Mouse (Mus musculus) G1E (cell line): ENCODE results near the gene Emcn. TPM values are rescaled to one million over a fixed set of nuclear protein-coding genes. Genes with fewer than 3 reads are reported as not detected.

Source experiments
- ATAC-seq: 2 replicates; pipeline ENCODE4 v1.8.0; 2016; ENCODE audit warnings: mild to moderate bottlenecking; ENCODE audit not compliant: insufficient number of reproducible peaks, poor library complexity, low FRiP score, severe bottlenecking; ENCODE audit errors: extremely low read depth
- DNase-seq: peaks from one replicate; pipeline ENCODE4 v3.0.0; 2012; ENCODE audit warnings: low spot score
- H3K27me3 ChIP-seq: 2 replicates; pipeline ENCODE4 v1.6.1; 2012; ENCODE audit warnings: mild to moderate bottlenecking, low read length, inconsistent platforms; ENCODE audit not compliant: insufficient read depth
- H3K36me3 ChIP-seq: replicated peaks from 2 replicates; pipeline ENCODE3; 2012; ENCODE audit warnings: mild to moderate bottlenecking, inconsistent platforms
- H3K4me1 ChIP-seq: 2 replicates; pipeline ENCODE4 v1.6.1; 2012; ENCODE audit warnings: low read depth, low read length, inconsistent platforms, mixed read lengths; ENCODE audit not compliant: insufficient read depth
- H3K4me3 ChIP-seq: 2 replicates; pipeline ENCODE4 v1.5.1; 2012; ENCODE audit warnings: low read depth, mild to moderate bottlenecking, inconsistent platforms, low read length, moderate library complexity, mixed read lengths
- H3K9me3 ChIP-seq: replicated peaks from 2 replicates; pipeline ENCODE4 v1.6.1; 2012; ENCODE audit warnings: inconsistent platforms
- CTCF ChIP-seq: IDR thresholded peaks from 2 replicates; pipeline ENCODE4 v1.5.1; 2012; ENCODE audit warnings: low read depth, low read length, inconsistent platforms, mixed read lengths
- GATA1 ChIP-seq: IDR thresholded peaks from 2 replicates; pipeline ENCODE4 v1.6.1; 2012; ENCODE audit warnings: borderline replicate concordance, low read length, inconsistent platforms, mixed read lengths
- GATA2 ChIP-seq: IDR thresholded peaks from 2 replicates; pipeline ENCODE4 v1.6.1; 2012; ENCODE audit warnings: low read depth, low read length, inconsistent platforms, borderline replicate concordance
- POLR2AphosphoS5 ChIP-seq: IDR thresholded peaks from 2 replicates; pipeline ENCODE4 v1.6.1; 2012; ENCODE audit warnings: low read depth, low read length, inconsistent platforms; ENCODE audit not compliant: insufficient replicate concordance
- TAL1 ChIP-seq: conservative IDR thresholded peaks from 2 replicates; pipeline ENCODE4 v1.6.1; 2012; ENCODE audit warnings: low read depth, low read length, inconsistent platforms, mixed read lengths
- polyA plus RNA-seq: library from polyadenylated mRNA; stranded (reverse); fragments of >175 nt; gene quantifications from 2 replicates; pipeline ENCODE4 v1.2.3, GENCODE M21; 2012
- total RNA-seq, 2 experiments: library from RNA; stranded (forward) in 1 of 2; stranded (reverse) in 1 of 2; fragments of 200-1000 nt in 1 of 2; fragments of >200 nt in 1 of 2; fragmentation: Nextera tagmentation in 1 of 2; gene quantifications; 2 replicates each; pipeline ENCODE4 v1.2.3; 2014 to 2017

The Emcn gene
- total and polyA plus RNA-seq, 3 experiments = 0.16 TPM; not detected in 2

- H3K4me1 ChIP-seq = no peaks in the 10 kb centered on the region
- DNase-seq (no peak), ATAC-seq (no peak)
- no peak for TF ChIP-seq GATA2
- no peak for TF ChIP-seq CTCF
- no peak for TF ChIP-seq POLR2AphosphoS5
- TF ChIP-seq GATA1 = no peak
- no peak for TF ChIP-seq TAL1
- no peak overlapping the region for H3K4me3 ChIP-seq
- no peaks in the 10 kb centered on the region for H3K36me3 ChIP-seq
- H3K9me3 ChIP-seq = no peaks in the 10 kb centered on the region
- no peaks in the 10 kb centered on the region for H3K27me3 ChIP-seq
These were observed 41.4 kb downstream of the Emcn start for GRCm38 (mm10) chr3:137382311-137382710.

- TF ChIP-seq GATA2 (no peak), GATA1 (no peak), TAL1 (no peak), CTCF (no peak), POLR2AphosphoS5 (no peak)
- ATAC-seq (no peak), DNase-seq (no peak)
- no peak overlapping the region for H3K4me3 ChIP-seq
- no peaks in the 10 kb centered on the region for H3K27me3 ChIP-seq
- no peaks in the 10 kb centered on the region for H3K9me3 ChIP-seq
- H3K4me1 ChIP-seq = no peaks in the 10 kb centered on the region
- no peaks in the 10 kb centered on the region for H3K36me3 ChIP-seq
These were observed 54.7 kb downstream of the Emcn start for GRCm38 (mm10) chr3:137395588-137395987.

- Histone ChIP-seq H3K9me3 (no peaks in the 10 kb centered on the region), H3K4me3 (no peak overlapping the region)
- ATAC-seq = no peak
These were observed 74.7 kb downstream of the Emcn start for GRCm38 (mm10) chr3:137415451-137416086.

GRCm38 (mm10) chr3:137418636-137419035 is 77.8 kb downstream of the Emcn start:
- TF ChIP-seq GATA2 = no peak
- H3K9me3 ChIP-seq = no peaks in the 10 kb centered on the region
- no peaks in the 10 kb centered on the region for H3K36me3 ChIP-seq
- no peaks in the 10 kb centered on the region for H3K27me3 ChIP-seq
- DNase-seq (no peak), ATAC-seq (no peak)
- H3K4me1 ChIP-seq = no peaks in the 10 kb centered on the region
- H3K4me3 ChIP-seq = no peak overlapping the region

More at GRCm38 (mm10) chr3:137415451-137416086, 74.7 kb downstream of the Emcn start:
- H3K27me3 ChIP-seq = no peaks in the 10 kb centered on the region
- TF ChIP-seq GATA1 (no peak), POLR2AphosphoS5 (no peak), TAL1 (no peak), GATA2 (no peak), CTCF (no peak)
- DNase-seq = no peak
- H3K36me3 ChIP-seq = no peaks in the 10 kb centered on the region
- H3K4me1 ChIP-seq = no peaks in the 10 kb centered on the region

GRCm38 (mm10) chr3:137429516-137429915 is 88.6 kb downstream of the Emcn start:
- TF ChIP-seq TAL1 (no peak), GATA2 (no peak), CTCF (no peak), GATA1 (no peak), POLR2AphosphoS5 (no peak)
- no peak for ATAC-seq

GRCm38 (mm10) chr3:137464902-137465629 is 124.2 kb downstream of the Emcn start:
- TF ChIP-seq GATA1 (no peak), CTCF (no peak), TAL1 (no peak), POLR2AphosphoS5 (no peak), GATA2 (no peak)

More at GRCm38 (mm10) chr3:137429516-137429915, 88.6 kb downstream of the Emcn start:
- DNase-seq = no peak
- Histone ChIP-seq H3K4me1 (no peaks in the 10 kb centered on the region), H3K9me3 (no peaks in the 10 kb centered on the region), H3K4me3 (no peak overlapping the region), H3K27me3 (no peaks in the 10 kb centered on the region), H3K36me3 (no peaks in the 10 kb centered on the region)

More at GRCm38 (mm10) chr3:137464902-137465629, 124.2 kb downstream of the Emcn start:
- ATAC-seq (no peak), DNase-seq (no peak)
- Histone ChIP-seq H3K4me3 (no peak overlapping the region), H3K27me3 (no peaks in the 10 kb centered on the region), H3K36me3 (no peaks in the 10 kb centered on the region), H3K9me3 (no peaks in the 10 kb centered on the region), H3K4me1 (no peaks in the 10 kb centered on the region)
